Mouse (Mus musculus) spleen, postnatal 36 days (tissue): Measurements from ENCODE around the gene Mrps16.

Experiments
- DNase-seq, 2 experiments: peaks; one replicate each; pipeline ENCODE4 v3.0.0; 2022; ENCODE audit warnings: low spot score in 2 of 2, mixed read lengths in 1 of 2

Mrps16 gene

DNA sequence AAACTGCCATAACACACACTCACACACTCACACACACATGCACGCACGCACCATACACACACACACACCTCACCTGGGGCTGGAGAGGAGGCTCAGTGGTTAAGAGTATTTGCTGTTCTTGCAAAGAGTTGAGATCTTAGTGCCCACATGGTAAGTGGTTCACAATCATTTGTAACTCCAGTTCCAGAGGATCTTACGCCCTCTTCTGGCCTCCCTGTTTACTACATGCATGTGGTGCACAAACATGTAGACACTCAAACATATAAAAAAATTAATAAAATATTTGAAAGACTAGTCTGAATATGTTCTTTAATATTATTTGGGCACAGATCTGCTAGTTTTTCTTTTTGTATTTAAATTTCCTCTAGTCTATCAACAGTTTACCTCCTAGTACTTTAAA is 25.2 kb downstream of the Mrps16 start:
- DNase-seq, result no peak

GRCm38 (mm10) chr14:20363230-20363629 is 30.2 kb downstream of the Mrps16 start:
- no peak for DNase-seq

- DNase-seq, result peak; percentile 90 to 94
Observed at GRCm38 (mm10) chr14:20347991-20348541, 45.4 kb downstream of the Mrps16 start, which contains the start of the genes Ecd and Fam149b. Ecd (minus strand) TSS chr14:20348121. Fam149b (plus strand) TSS chr14:20348162.

GRCm38 (mm10) chr14:20347441-20347990 is 45.9 kb downstream of the Mrps16 start:
- no peak for DNase-seq

- no peak for DNase-seq
Observed at GRCm38 (mm10) chr14:20345885-20346284, 47.5 kb downstream of the Mrps16 start.

- DNase-seq, result peak in 1 of 2 experiments; percentile 41
Observed at GRCm38 (mm10) chr14:20340866-20341265, 52.6 kb downstream of the Mrps16 start.

- peak; percentile 15 to 23 for DNase-seq
Observed at GRCm38 (mm10) chr14:20340149-20340548, 53.3 kb downstream of the Mrps16 start.

- no peak for DNase-seq
Observed at GRCm38 (mm10) chr14:20339415-20339814, 54.0 kb downstream of the Mrps16 start.
